Mouse (Mus musculus): ENCODE measurements around the gene Tfeb. TPM values are rescaled to one million over a fixed set of nuclear protein-coding genes. Genes with fewer than 3 reads are reported as not detected.

Tfeb gene
- polyA plus RNA-seq, 1 experiment from 2014 or later: 23.0 TPM

DNA sequence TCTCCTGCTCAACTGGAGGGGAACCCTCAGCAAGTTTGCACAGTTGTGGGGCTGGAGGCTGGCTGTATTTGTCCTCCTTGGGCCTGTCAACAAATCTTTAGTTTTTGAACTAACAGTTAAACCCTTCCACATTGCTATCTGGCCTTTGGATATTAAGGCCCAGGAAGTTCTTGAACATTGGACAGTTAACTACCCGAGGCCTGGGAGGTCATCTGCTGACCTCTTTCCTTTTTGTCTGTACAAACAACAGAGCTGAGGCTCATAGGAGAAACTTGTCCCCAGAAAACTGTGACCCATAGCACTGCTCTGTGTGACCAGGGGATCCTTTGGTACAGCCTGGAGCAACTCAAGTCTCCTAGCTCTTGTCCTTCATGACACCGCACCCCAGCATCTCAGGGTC, 37.8 kb upstream of the Tfeb start:
- ATAC-seq (replicated peaks; ENCODE audit: low FRiP score, low read depth): no peak
- no peak overlapping the region for H3K4me2 ChIP-seq (ENCODE audit: low read length)

DNA sequence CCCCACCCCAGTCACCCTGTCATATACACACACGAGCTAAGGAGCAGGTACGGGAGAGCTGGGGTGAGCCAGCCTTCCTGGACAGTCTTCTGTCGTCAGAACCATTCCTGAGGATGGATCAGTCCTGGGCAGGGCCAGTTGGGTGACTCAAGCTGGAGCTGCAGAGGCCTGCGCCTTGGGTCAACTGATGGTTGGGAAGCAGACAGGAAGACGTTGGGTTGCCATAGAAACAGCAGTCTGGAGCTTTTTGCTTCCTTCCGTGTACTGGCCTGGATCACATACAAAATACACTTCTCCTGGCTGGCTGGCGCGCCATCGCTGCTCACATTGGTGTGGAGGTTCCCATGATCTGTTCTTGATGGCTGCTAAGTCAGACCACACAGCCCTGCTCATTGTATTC, 35.0 kb upstream of the Tfeb start:
- Histone ChIP-seq H3K9me3 (replicated peaks; ENCODE audit: low read length) (no peaks in the 10 kb centered on the region), H3K36me3 (ENCODE audit: insufficient read depth, low read length) (peaks cover 19% of the 10 kb centered on the region), H3K4me2 (ENCODE audit: low read length) (no peak overlapping the region), H3K4me1 (replicated peaks; ENCODE audit: insufficient read depth, low read length) (no peaks in the 10 kb centered on the region), H3K9ac (ENCODE audit: low read depth, low read length) (no peak overlapping the region), H3K27me3 (ENCODE audit: insufficient read depth, low read length) (no peaks in the 10 kb centered on the region), H3K4me3 (replicated peaks; ENCODE audit: low read depth, low read length) (no peak overlapping the region), H3K27ac (no peak overlapping the region)
- TF ChIP-seq CTCF (IDR thresholded peaks at IDR 0.05; ENCODE audit: low read depth): no peak
- ATAC-seq (replicated peaks; ENCODE audit: low FRiP score, low read depth) (no peak), DNase-seq (ENCODE audit: low spot score) (no peak)
- 76% methylated on average over 9 of the region's 9 CpGs for WGBS

More for the DNA sequence above, 37.8 kb upstream of the Tfeb start:
- H3K9me3 ChIP-seq (replicated peaks; ENCODE audit: low read length): no peaks in the 10 kb centered on the region
- no peak overlapping the region for H3K27ac ChIP-seq
- DNase-seq (ENCODE audit: low spot score): no peak
- 65% methylated on average over 2 of the region's 2 CpGs for WGBS
- TF ChIP-seq CTCF (IDR thresholded peaks at IDR 0.05; ENCODE audit: low read depth): no peak
- no peak overlapping the region for H3K9ac ChIP-seq (ENCODE audit: low read depth, low read length)
- no peak overlapping the region for H3K4me3 ChIP-seq (replicated peaks; ENCODE audit: low read depth, low read length)
- no peaks in the 10 kb centered on the region for H3K27me3 ChIP-seq (ENCODE audit: insufficient read depth, low read length)
- H3K4me1 ChIP-seq (replicated peaks; ENCODE audit: insufficient read depth, low read length): peaks cover 5% of the 10 kb centered on the region; the same call in 1 of the 2 replicates
- H3K36me3 ChIP-seq (ENCODE audit: insufficient read depth, low read length): peaks cover 19% of the 10 kb centered on the region

DNA sequence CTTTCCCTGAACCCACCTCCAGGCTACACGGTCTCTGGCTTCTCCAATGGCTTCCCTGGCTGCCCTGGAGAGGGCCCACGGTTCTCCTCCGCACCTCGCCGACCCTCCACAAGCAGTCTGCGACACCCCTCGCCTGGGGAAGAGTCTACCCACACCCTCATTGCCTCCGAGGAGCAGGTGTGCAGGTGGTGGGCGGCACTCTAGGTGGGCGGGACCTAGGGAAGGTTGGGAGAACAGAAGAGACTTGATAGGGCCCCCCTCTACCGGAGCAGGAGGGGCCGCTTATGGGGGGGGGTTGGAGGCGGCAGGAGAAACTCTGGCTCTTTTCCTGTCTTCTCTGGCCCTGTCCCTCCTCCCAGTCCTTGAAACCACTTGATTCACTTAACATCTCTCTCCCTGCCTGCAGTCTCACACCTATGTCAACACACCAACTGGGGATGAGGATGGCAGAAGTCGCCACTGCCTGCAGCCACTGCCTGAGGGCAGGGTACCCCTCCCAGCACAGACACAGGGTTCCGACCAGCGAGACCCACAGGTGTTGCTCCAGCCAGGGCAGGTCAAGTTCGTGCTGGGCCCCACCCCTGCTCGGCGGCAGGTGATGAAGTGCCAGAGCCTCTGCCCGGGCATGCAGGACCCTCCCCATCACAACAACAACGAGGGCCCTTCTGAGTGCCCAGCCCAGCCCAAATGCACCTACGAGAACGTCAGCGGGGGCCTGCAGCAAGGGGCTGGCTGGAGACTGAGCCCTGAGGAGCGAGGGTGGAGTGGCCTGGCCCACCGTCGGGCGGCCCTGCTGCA, 34.1 kb upstream of the Tfeb start:
- Histone ChIP-seq H3K9ac (ENCODE audit: low read depth, low read length) (no peak overlapping the region), H3K9me3 (replicated peaks; ENCODE audit: low read length) (no peaks in the 10 kb centered on the region), H3K27me3 (ENCODE audit: insufficient read depth, low read length) (no peaks in the 10 kb centered on the region), H3K36me3 (ENCODE audit: insufficient read depth, low read length) (peaks cover 19% of the 10 kb centered on the region), H3K4me2 (ENCODE audit: low read length) (no peak overlapping the region), H3K4me1 (replicated peaks; ENCODE audit: insufficient read depth, low read length) (no peaks in the 10 kb centered on the region), H3K27ac (no peak overlapping the region), H3K4me3 (replicated peaks; ENCODE audit: low read depth, low read length) (no peak overlapping the region)
- no peak for DNase-seq (ENCODE audit: low spot score)
- no peak for TF ChIP-seq CTCF (IDR thresholded peaks at IDR 0.05; ENCODE audit: low read depth)
- 56% methylated on average over 28 of the region's 28 CpGs for WGBS
- ATAC-seq (replicated peaks; ENCODE audit: low FRiP score, low read depth): no peak

DNA sequence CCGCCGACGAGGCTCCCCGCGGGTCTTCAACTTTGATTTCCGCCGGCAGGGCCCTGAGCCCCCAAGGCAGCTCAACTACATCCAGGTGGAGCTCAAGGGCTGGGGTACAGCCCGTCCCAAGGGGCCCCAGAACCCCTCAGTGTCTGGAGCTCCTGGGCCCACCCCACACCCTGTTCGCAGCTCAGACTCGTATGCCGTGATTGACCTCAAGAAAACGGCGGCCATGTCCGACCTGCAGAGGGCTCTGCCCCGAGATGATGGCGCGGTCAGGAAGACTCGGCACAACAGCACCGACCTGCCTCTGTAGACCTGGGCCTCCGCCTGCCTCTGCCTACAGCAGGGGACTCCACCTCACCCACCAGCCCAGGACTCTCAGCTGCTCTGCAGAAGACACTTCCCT, 33.3 kb upstream of the Tfeb start:
- H3K4me1 ChIP-seq (replicated peaks; ENCODE audit: insufficient read depth, low read length): no peaks in the 10 kb centered on the region
- no peak for TF ChIP-seq CTCF (IDR thresholded peaks at IDR 0.05; ENCODE audit: low read depth)
- H3K9me3 ChIP-seq (replicated peaks; ENCODE audit: low read length): no peaks in the 10 kb centered on the region
- DNase-seq (ENCODE audit: low spot score) (no peak), ATAC-seq (replicated peaks; ENCODE audit: low FRiP score, low read depth) (no peak)
- 42% methylated on average over 20 of the region's 20 CpGs for WGBS
- H3K4me2 ChIP-seq (ENCODE audit: low read length): no peak overlapping the region
- H3K27ac ChIP-seq: no peak overlapping the region
- H3K36me3 ChIP-seq (ENCODE audit: insufficient read depth, low read length): peaks cover 19% of the 10 kb centered on the region
- no peaks in the 10 kb centered on the region for H3K27me3 ChIP-seq (ENCODE audit: insufficient read depth, low read length)
- no peak overlapping the region for H3K9ac ChIP-seq (ENCODE audit: low read depth, low read length)
- H3K4me3 ChIP-seq (replicated peaks; ENCODE audit: low read depth, low read length): no peak overlapping the region

DNA sequence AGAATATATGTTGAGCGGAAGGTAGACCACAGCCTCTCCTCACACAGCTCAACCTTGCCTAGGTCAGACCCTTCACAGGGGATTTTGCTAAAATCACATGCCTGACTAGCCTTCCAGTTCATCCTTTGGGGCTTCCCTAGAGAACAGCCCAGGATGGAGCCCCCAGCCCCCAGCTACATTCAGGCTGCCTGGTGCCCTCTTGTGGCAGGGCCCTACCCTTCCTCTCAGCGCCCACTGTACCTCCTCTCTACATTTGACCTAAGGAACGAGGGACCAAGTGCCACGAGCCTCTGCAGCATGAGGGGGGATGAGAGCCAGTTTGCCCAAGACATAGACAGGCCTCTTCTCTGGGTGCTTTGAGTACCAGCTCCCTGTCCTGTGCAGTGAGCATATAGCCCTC, 32.1 kb upstream of the Tfeb start:
- Histone ChIP-seq H3K4me3 (replicated peaks; ENCODE audit: low read depth, low read length) (no peak overlapping the region), H3K9ac (ENCODE audit: low read depth, low read length) (no peak overlapping the region), H3K27me3 (ENCODE audit: insufficient read depth, low read length) (no peaks in the 10 kb centered on the region), H3K4me1 (replicated peaks; ENCODE audit: insufficient read depth, low read length) (no peaks in the 10 kb centered on the region), H3K4me2 (ENCODE audit: low read length) (no peak overlapping the region), H3K9me3 (replicated peaks; ENCODE audit: low read length) (no peaks in the 10 kb centered on the region), H3K27ac (no peak overlapping the region), H3K36me3 (ENCODE audit: insufficient read depth, low read length) (peaks cover 16% of the 10 kb centered on the region)
- 86% methylated on average over 4 of the region's 4 CpGs for WGBS
- no peak for ATAC-seq (replicated peaks; ENCODE audit: low FRiP score, low read depth)
- peak; percentile 24; the same call in 1 of the 2 replicates for TF ChIP-seq CTCF (IDR thresholded peaks at IDR 0.05; ENCODE audit: low read depth)
- no peak for DNase-seq (ENCODE audit: low spot score)

DNA sequence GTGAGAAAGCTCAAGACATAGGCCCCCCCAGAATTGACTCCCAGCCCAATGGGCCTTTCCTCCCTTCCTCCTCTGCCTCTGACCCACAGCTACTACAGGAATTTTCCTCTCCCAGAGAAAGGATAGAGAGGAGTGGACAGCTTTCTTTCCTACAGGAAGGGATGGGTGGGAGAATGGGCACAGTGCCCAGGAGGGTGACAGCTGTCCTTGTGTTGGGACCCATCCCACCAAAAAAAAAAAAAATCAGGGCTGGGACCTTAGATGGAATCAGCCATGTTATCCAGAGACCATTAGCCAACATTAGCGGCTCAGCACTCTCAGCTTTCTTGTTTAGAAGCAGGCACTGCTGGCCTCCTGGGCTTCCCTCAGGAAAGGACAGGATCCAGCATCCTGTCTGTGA, 30.6 kb upstream of the Tfeb start:
- H3K4me2 ChIP-seq (ENCODE audit: low read length): no peak overlapping the region
- H3K27me3 ChIP-seq (ENCODE audit: insufficient read depth, low read length): no peaks in the 10 kb centered on the region
- no peak overlapping the region for H3K27ac ChIP-seq
- 55% methylated on average over 1 of the region's 1 CpGs for WGBS
- H3K9me3 ChIP-seq (replicated peaks; ENCODE audit: low read length): no peaks in the 10 kb centered on the region
- ATAC-seq (replicated peaks; ENCODE audit: low FRiP score, low read depth): no peak
- no peak overlapping the region for H3K9ac ChIP-seq (ENCODE audit: low read depth, low read length)
- peaks cover 15% of the 10 kb centered on the region for H3K36me3 ChIP-seq (ENCODE audit: insufficient read depth, low read length)
- peak; percentile 46 for DNase-seq (ENCODE audit: low spot score)
- H3K4me1 ChIP-seq (replicated peaks; ENCODE audit: insufficient read depth, low read length): no peaks in the 10 kb centered on the region
- H3K4me3 ChIP-seq (replicated peaks; ENCODE audit: low read depth, low read length): no peak overlapping the region
- TF ChIP-seq CTCF (IDR thresholded peaks at IDR 0.05; ENCODE audit: low read depth): no peak
